Mouse (Mus musculus): Measurements from ENCODE around the gene Mrrf. TPM values are rescaled to one million over a fixed set of nuclear protein-coding genes. Genes with fewer than 3 reads are reported as not detected.
A peak's percentile ranks its signal among the peaks of the same experiment; 100 is the strongest.

The Mrrf gene
- polyA plus RNA-seq, 1 experiment from 2014 or later, result 25.5 TPM

- H3K9ac ChIP-seq (replicated peaks), result no peak overlapping the region
- peaks cover 82% of the 10 kb centered on the region for H3K27me3 ChIP-seq
- no peak for ATAC-seq (ENCODE audit: low FRiP score, low read depth)
- H3K4me3 ChIP-seq, result no peak overlapping the region
- WGBS, result 56% methylated on average over 11 of the region's 11 CpGs
- no peaks in the 10 kb centered on the region for H3K36me3 ChIP-seq
- H3K4me1 ChIP-seq, result peaks cover 25% of the 10 kb centered on the region
- H3K9me3 ChIP-seq, result no peaks in the 10 kb centered on the region
- H3K4me2 ChIP-seq (replicated peaks), result no peak overlapping the region
- no peak overlapping the region for H3K27ac ChIP-seq (replicated peaks)
Observed at GRCm38 (mm10) chr2:36207071-36207470, 70.9 kb downstream of the Mrrf start.

DNA sequence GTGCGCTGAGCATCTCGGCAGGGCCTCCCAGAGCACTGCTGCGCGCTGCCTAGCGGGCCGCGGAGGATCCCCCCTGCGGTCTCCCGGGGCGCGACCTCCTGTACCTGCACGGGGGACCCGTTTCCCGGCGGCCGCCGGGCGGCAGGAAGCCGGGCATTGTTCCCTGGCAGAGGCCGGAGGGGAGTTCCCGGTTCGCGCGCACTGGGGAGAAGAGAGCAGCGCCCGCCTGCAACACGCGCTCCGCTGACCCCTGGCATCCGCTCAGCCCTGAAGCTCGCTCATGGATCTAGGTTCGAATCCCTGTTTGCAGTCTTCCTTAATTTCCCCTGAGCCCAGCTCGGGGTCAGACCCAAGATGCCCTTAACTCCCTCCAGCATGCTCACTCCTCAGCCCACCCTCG, 74.6 kb downstream of the Mrrf start:
- WGBS, result 3% methylated on average over 33 of the region's 34 CpGs
- peak overlapping the region; percentile 35 for H3K4me2 ChIP-seq (replicated peaks)
- ATAC-seq (ENCODE audit: low FRiP score, low read depth), result no peak
- 0 out of 2 replicates have a peak overlapping the region, but pooled peaks have one; percentile 17 for H3K9ac ChIP-seq (replicated peaks)
- H3K27me3 ChIP-seq, result peaks cover 67% of the 10 kb centered on the region
- H3K4me3 ChIP-seq, result peak overlapping the region; percentile 24; the same call in 1 of the 2 replicates
- H3K27ac ChIP-seq (replicated peaks), result no peak overlapping the region
- peaks cover 9% of the 10 kb centered on the region for H3K4me1 ChIP-seq
- no peaks in the 10 kb centered on the region for H3K9me3 ChIP-seq
- H3K36me3 ChIP-seq, result no peaks in the 10 kb centered on the region

DNA sequence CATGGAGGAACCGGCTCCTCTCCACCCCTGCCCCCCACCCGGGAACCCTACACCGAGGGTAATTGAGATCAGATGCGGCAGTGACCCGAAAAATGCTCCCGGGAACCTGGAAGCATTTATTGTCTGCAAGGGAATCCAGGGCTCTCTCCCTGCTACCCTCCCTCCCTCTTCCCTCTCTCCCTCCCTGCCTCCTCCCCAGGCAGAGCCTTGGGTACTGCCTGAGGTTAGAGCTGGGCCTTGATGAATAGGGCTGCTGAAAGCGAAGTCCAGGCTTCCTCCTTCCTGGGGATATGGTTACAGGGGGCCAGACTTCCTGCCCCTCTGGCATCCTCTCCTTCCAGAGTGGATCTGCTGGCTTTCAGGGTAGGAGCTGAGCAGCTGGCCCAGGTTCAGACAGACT, 75.6 kb downstream of the Mrrf start:
- WGBS, result 10% methylated on average over 7 of the region's 7 CpGs
- ATAC-seq (ENCODE audit: low FRiP score, low read depth), result no peak
- H3K27ac ChIP-seq (replicated peaks), result no peak overlapping the region
- no peak overlapping the region for H3K4me3 ChIP-seq
- H3K27me3 ChIP-seq, result peaks cover 62% of the 10 kb centered on the region
- peaks cover 9% of the 10 kb centered on the region for H3K4me1 ChIP-seq
- no peak overlapping the region for H3K9ac ChIP-seq (replicated peaks)
- no peaks in the 10 kb centered on the region for H3K9me3 ChIP-seq
- no peaks in the 10 kb centered on the region for H3K36me3 ChIP-seq
- H3K4me2 ChIP-seq (replicated peaks), result no peak overlapping the region

- no peak for ATAC-seq (ENCODE audit: low FRiP score, low read depth)
- 68% methylated on average over 7 of the region's 7 CpGs for WGBS
Observed at GRCm38 (mm10) chr2:36213108-36213507, 76.9 kb downstream of the Mrrf start.

GRCm38 (mm10) chr2:36214023-36214422, 77.8 kb downstream of the Mrrf start:
- H3K36me3 ChIP-seq, result no peaks in the 10 kb centered on the region
- H3K4me3 ChIP-seq, result no peak overlapping the region
- H3K4me1 ChIP-seq, result peaks cover 9% of the 10 kb centered on the region
- H3K9ac ChIP-seq (replicated peaks), result no peak overlapping the region
- no peaks in the 10 kb centered on the region for H3K9me3 ChIP-seq
- peak; percentile 81 for ATAC-seq (ENCODE audit: low FRiP score, low read depth)
- peaks cover 50% of the 10 kb centered on the region for H3K27me3 ChIP-seq
- H3K4me2 ChIP-seq (replicated peaks), result no peak overlapping the region
- no peak overlapping the region for H3K27ac ChIP-seq (replicated peaks)
- 8% methylated on average over 8 of the region's 8 CpGs for WGBS

More at GRCm38 (mm10) chr2:36213108-36213507, 76.9 kb downstream of the Mrrf start:
- no peaks in the 10 kb centered on the region for H3K9me3 ChIP-seq
- H3K4me2 ChIP-seq (replicated peaks), result no peak overlapping the region
- H3K27ac ChIP-seq (replicated peaks), result no peak overlapping the region
- peaks cover 9% of the 10 kb centered on the region for H3K4me1 ChIP-seq
- H3K36me3 ChIP-seq, result no peaks in the 10 kb centered on the region
- H3K27me3 ChIP-seq, result peaks cover 59% of the 10 kb centered on the region
- no peak overlapping the region for H3K4me3 ChIP-seq
- no peak overlapping the region for H3K9ac ChIP-seq (replicated peaks)

DNA sequence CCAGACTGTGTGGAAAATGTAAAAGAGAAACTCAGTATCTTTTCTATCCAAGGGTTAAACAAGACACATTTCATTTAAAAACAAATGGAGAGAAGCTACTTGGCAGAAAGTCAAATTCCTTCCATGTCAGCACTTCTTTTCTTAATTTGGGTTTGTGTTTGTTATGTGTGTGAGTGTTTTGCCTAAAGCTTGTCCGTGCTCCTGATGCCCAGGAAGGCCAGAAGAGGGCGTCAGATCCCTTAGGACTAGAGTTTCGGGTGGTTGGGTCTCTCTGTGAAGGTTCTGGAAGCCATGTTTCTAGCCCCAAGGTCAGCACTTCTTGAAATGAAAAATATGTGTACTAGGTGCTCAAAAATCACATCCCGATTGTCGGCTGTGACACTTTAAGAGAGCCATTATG, 78.2 kb downstream of the Mrrf start:
- H3K4me3 ChIP-seq, result no peak overlapping the region
- H3K9me3 ChIP-seq, result no peaks in the 10 kb centered on the region
- no peaks in the 10 kb centered on the region for H3K36me3 ChIP-seq
- peaks cover 46% of the 10 kb centered on the region for H3K27me3 ChIP-seq
- H3K4me1 ChIP-seq, result peaks cover 9% of the 10 kb centered on the region
- H3K9ac ChIP-seq (replicated peaks), result no peak overlapping the region
- 63% methylated on average over 5 of the region's 5 CpGs for WGBS
- no peak overlapping the region for H3K27ac ChIP-seq (replicated peaks)
- ATAC-seq (ENCODE audit: low FRiP score, low read depth), result no peak
- H3K4me2 ChIP-seq (replicated peaks), result no peak overlapping the region

GRCm38 (mm10) chr2:36215203-36215739, 79.1 kb downstream of the Mrrf start:
- H3K9me3 ChIP-seq, result no peaks in the 10 kb centered on the region
- H3K27me3 ChIP-seq, result peaks cover 38% of the 10 kb centered on the region
- H3K9ac ChIP-seq (replicated peaks), result no peak overlapping the region
- H3K4me3 ChIP-seq, result no peak overlapping the region
- ATAC-seq (ENCODE audit: low FRiP score, low read depth), result no peak
- peaks cover 9% of the 10 kb centered on the region for H3K4me1 ChIP-seq
- WGBS, result 93% methylated on average over 5 of the region's 5 CpGs
- H3K4me2 ChIP-seq (replicated peaks), result no peak overlapping the region
- no peak overlapping the region for H3K27ac ChIP-seq (replicated peaks)
- H3K36me3 ChIP-seq, result no peaks in the 10 kb centered on the region

DNA sequence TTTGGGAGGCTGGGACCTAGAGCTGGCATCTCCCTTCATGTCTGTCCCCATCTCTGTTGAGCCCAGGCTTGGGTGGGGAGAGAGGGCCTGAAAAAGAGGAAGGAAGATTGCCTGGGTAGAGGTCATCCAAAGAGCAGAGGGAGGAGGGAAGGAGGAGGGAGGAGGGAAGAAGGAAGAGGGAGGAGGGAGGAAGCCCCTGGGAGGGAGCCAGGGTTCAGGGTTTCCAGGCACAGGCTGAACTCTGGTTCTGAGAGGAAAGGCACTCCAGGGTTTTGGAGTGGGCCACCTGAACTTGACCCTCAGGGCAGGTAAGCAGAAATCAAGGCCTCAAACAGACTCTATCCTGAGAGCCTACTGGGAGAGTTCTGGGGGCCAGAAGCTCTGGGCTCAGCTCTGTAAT, 80.4 kb downstream of the Mrrf start:
- Histone ChIP-seq H3K4me1 (peaks cover 2% of the 10 kb centered on the region; the same call in 1 of the 2 replicates), H3K27me3 (peaks cover 25% of the 10 kb centered on the region), H3K9ac (replicated peaks) (no peak overlapping the region), H3K4me3 (no peak overlapping the region), H3K36me3 (no peaks in the 10 kb centered on the region), H3K27ac (replicated peaks) (no peak overlapping the region), H3K9me3 (no peaks in the 10 kb centered on the region), H3K4me2 (replicated peaks) (no peak overlapping the region)
- ATAC-seq (ENCODE audit: low FRiP score, low read depth), result no peak

DNA sequence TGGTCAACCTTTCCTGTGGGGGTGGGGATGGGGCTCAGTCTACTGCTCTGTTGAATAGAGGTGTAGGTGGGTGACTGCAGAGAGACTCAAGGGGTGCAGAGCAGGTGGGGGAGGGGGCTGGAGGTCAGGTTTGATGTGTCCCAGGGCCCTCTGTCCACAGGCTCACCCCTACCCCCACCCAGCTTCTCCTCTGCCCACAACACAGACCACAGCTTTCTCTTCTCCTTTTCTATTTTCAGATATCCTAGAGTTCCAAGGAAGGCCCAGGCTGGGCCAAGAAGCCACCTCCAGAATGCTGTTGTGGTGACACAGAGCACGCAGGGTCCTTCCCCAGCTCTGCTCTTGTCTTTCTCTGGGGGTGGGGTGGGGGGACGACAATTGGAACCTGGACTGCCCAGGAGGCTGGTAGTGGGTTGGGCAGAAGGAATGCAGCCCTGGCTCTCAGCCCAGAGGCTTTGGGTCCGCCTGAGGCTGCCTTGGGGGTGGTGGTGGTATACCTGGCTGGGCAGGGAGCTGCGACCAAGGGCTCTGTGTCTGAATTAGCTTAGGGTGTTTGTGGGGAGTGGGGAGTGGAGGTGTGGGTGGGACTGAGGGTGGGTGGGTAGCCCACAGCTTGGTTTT, 80.9 kb downstream of the Mrrf start:
- H3K27me3 ChIP-seq, result peaks cover 20% of the 10 kb centered on the region
- H3K4me1 ChIP-seq, result peaks cover 2% of the 10 kb centered on the region; the same call in 1 of the 2 replicates
- no peak overlapping the region for H3K4me2 ChIP-seq (replicated peaks)
- ATAC-seq (ENCODE audit: low FRiP score, low read depth), result no peak
- no peak overlapping the region for H3K9ac ChIP-seq (replicated peaks)
- H3K4me3 ChIP-seq, result no peak overlapping the region
- H3K9me3 ChIP-seq, result no peaks in the 10 kb centered on the region
- WGBS, result 45% methylated on average over 4 of the region's 4 CpGs
- H3K36me3 ChIP-seq, result no peaks in the 10 kb centered on the region
- H3K27ac ChIP-seq (replicated peaks), result no peak overlapping the region

DNA sequence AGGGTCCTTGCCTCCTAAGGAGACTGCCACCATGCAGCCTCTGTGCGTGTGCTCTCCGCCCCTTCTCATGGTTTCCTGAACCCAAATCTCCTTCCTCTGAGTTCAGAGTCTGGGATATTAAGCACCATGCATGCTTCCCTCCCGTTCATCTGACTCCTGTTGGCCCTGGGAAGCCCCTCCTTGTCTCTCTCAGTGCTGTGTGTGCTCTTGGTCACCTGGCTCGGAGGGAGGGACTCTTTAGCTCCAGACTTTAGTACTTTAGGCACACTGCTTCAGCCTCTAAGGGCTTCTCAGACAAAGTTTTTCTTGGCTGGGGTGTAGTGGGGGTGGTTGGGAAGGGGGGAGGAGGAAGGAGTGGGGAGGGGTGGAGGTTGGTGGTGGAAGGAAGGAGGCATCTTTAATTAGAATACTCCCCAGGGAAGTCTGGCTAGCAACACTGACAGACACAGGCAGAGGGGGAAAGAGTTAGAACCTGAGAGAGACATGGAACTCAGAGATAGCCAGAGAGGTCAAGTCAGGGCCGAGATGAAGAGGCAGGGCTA, 81.6 kb downstream of the Mrrf start:
- H3K4me2 ChIP-seq (replicated peaks), result no peak overlapping the region
- no peak overlapping the region for H3K4me3 ChIP-seq
- ATAC-seq (ENCODE audit: low FRiP score, low read depth), result no peak
- H3K9me3 ChIP-seq, result no peaks in the 10 kb centered on the region
- peaks cover 2% of the 10 kb centered on the region; the same call in 1 of the 2 replicates for H3K4me1 ChIP-seq
- peaks cover 13% of the 10 kb centered on the region for H3K27me3 ChIP-seq
- no peak overlapping the region for H3K9ac ChIP-seq (replicated peaks)
- no peak overlapping the region for H3K27ac ChIP-seq (replicated peaks)
- no peaks in the 10 kb centered on the region for H3K36me3 ChIP-seq
- WGBS, result 54% methylated on average over 5 of the region's 5 CpGs

DNA sequence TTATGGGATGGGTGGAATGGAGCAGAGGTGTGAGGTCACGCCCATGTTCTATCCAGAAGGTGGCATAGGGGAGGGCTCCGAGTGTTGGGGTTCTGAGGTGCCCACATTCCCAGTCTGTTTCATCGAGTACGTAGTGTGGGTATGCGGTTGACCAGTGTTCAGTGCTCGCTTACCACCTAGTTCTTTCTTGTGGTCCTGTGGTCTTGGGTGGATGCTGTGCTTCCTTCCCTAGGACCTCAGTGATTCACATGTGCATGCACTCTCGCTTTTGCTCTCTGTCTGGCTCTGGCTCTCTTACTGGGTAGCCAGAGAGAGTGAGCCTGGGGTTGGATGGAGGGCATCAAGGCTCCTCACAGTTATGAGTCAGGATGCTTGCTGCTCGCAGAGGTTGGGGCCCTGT, 83.9 kb downstream of the Mrrf start:
- no peak overlapping the region for H3K4me2 ChIP-seq (replicated peaks)
- ATAC-seq (ENCODE audit: low FRiP score, low read depth), result no peak
- no peak overlapping the region for H3K27ac ChIP-seq (replicated peaks)
- H3K4me1 ChIP-seq, result no peaks in the 10 kb centered on the region
- no peaks in the 10 kb centered on the region for H3K27me3 ChIP-seq
- no peaks in the 10 kb centered on the region for H3K36me3 ChIP-seq
- H3K9ac ChIP-seq (replicated peaks), result no peak overlapping the region
- H3K9me3 ChIP-seq, result no peaks in the 10 kb centered on the region
- no peak overlapping the region for H3K4me3 ChIP-seq
- WGBS, result 85% methylated on average over 8 of the region's 8 CpGs

DNA sequence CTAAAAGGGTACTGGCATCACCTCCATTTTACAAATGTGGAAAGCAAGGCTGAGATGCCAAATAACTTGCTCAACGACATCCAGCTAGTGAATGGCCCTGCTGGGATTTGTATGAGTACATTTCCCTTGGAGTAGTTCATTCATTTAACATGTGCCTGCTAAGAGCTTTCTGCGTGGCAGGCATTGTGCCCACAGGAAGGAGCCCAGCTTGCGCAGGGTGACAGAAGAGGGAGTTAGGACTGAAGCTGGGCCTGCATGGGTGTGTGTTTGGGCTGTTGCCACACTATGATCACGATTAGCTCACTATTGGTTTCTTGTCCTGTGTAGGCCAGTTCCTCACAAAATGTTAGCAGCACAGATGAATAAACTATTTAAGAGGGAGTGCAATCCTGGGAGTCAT, 84.7 kb downstream of the Mrrf start:
- Histone ChIP-seq H3K27me3 (no peaks in the 10 kb centered on the region), H3K27ac (replicated peaks) (no peak overlapping the region), H3K4me2 (replicated peaks) (no peak overlapping the region), H3K4me1 (no peaks in the 10 kb centered on the region), H3K9me3 (no peaks in the 10 kb centered on the region), H3K36me3 (no peaks in the 10 kb centered on the region), H3K9ac (replicated peaks) (no peak overlapping the region), H3K4me3 (no peak overlapping the region)
- 84% methylated on average over 4 of the region's 4 CpGs for WGBS
- ATAC-seq (ENCODE audit: low FRiP score, low read depth), result no peak

All from midbrain, embryonic 12.5 days (tissue).